Mouse (Mus musculus) neural tube, embryonic 15.5 days (tissue): ENCODE data around the gene Utp14a. TPM values are rescaled to one million over a fixed set of nuclear protein-coding genes. Genes with fewer than 3 reads are reported as not detected.
A peak's percentile ranks its signal among the peaks of the same experiment; 100 is the strongest.
"Not testable (repeated sequence)": the region's sequence is repeated elsewhere in the genome, so short reads cannot be mapped to it uniquely, and the experiment has no call there.

ENCODE experiments used
- ATAC-seq: fragments of 200-750 bp; cut with Nextera tagmentation; 2 replicates; pipeline ENCODE4 v1.8.0; 2017; ENCODE audit warnings: mild to moderate bottlenecking, moderate TSS enrichment, moderate library complexity; ENCODE audit not compliant: low FRiP score
- H3K27ac ChIP-seq: fragments of 300-500 bp; sonication (generic); replicated peaks from 2 replicates; pipeline ENCODE4 v1.5.1; 2015; ENCODE audit warnings: mild to moderate bottlenecking, inconsistent platforms
- H3K27me3 ChIP-seq: fragments of 300-500 bp; sonication (generic); replicated peaks from 2 replicates; pipeline ENCODE4 v1.6.1; 2015; ENCODE audit warnings: inconsistent platforms
- H3K36me3 ChIP-seq: fragments of 300-500 bp; sonication (generic); 2 replicates; pipeline ENCODE4 v1.6.1; 2015; ENCODE audit warnings: inconsistent platforms
- H3K4me1 ChIP-seq: fragments of 300-500 bp; sonication (generic); 2 replicates; pipeline ENCODE4 v1.6.1; 2015; ENCODE audit warnings: inconsistent platforms
- H3K4me2 ChIP-seq: fragments of 300-500 bp; sonication (generic); 2 replicates; pipeline ENCODE4 v1.6.1; 2015; ENCODE audit warnings: inconsistent platforms, mild to moderate bottlenecking, moderate library complexity
- H3K4me3 ChIP-seq: fragments of 300-500 bp; sonication (generic); replicated peaks from 2 replicates; pipeline ENCODE4 v1.5.1; 2015; ENCODE audit warnings: mild to moderate bottlenecking, inconsistent platforms
- H3K9ac ChIP-seq: fragments of 300-500 bp; sonication (generic); replicated peaks from 2 replicates; pipeline ENCODE4 v1.6.1; 2015; ENCODE audit warnings: mild to moderate bottlenecking, inconsistent platforms
- H3K9me3 ChIP-seq: fragments of 300-500 bp; sonication (generic); replicated peaks from 2 replicates; pipeline ENCODE4 v1.6.1; 2016; ENCODE audit warnings: inconsistent platforms
- WGBS: fragments of 180-500 bp; shearing (Covaris S2); methylation state at CpG from one replicate; pipeline ENCODE4 v1.1.7; 2015; ENCODE audit warnings: mixed read lengths; 5-methylcytosine and 5-hydroxymethylcytosine counted together
- polyA plus RNA-seq: library from polyadenylated mRNA; unstranded; fragments of >200 nt; fragmentation: Nextera tagmentation; extraction: Ambion mirVana; gene quantifications from 2 replicates; pipeline ENCODE4 v1.2.1, GENCODE M21; 2015

Utp14a gene
- 15.7 TPM in 2 replicates for polyA plus RNA-seq

DNA sequence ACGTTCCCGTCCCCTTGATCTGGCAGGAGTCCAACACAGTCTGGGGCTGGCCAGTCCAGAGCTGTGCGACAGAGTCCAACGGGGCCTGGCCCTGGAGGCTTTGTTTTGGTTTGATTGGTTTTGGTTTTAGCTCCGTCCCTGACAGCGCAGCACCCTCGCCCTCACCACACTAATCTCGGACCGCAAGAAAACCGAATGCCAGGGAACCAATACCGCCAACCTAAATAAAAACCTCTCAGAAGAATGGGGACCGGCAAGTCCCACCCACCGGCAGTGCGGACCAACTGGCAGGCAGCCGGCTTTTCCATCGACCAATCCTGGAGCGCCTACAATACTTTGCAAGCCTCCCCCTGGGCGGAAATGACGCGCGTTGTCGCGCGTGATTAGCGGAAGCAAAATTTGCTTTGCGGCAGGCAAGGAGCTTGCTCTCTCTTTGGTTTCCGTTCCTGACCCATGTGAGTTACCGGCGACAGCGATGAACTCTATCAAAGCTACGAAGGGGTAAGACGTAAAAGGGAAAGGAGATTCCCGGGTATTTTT lies at the start of gene Utp14a:
TSS of gene Utp14a (plus strand) at position 395 of the 540 bp plus-strand sequence.
- H3K27me3 ChIP-seq, result no peaks in the 10 kb centered on the region
- H3K27ac ChIP-seq, result peak within 1 kb of the TSS; percentile 85
- ATAC-seq, result peak; percentile 100
- H3K9ac ChIP-seq, result peak within 1 kb of the TSS; percentile 54
- H3K9me3 ChIP-seq, result no peaks in the 10 kb centered on the region
- peaks cover 5% of the 10 kb centered on the region for H3K4me1 ChIP-seq
- H3K36me3 ChIP-seq, result no peaks in the 10 kb centered on the region
- peak within 1 kb of the TSS; percentile 66 for H3K4me2 ChIP-seq
- H3K4me3 ChIP-seq, result peak within 1 kb of the TSS; percentile 53
- WGBS, result 9% methylated on average over 33 of the region's 33 CpGs

DNA sequence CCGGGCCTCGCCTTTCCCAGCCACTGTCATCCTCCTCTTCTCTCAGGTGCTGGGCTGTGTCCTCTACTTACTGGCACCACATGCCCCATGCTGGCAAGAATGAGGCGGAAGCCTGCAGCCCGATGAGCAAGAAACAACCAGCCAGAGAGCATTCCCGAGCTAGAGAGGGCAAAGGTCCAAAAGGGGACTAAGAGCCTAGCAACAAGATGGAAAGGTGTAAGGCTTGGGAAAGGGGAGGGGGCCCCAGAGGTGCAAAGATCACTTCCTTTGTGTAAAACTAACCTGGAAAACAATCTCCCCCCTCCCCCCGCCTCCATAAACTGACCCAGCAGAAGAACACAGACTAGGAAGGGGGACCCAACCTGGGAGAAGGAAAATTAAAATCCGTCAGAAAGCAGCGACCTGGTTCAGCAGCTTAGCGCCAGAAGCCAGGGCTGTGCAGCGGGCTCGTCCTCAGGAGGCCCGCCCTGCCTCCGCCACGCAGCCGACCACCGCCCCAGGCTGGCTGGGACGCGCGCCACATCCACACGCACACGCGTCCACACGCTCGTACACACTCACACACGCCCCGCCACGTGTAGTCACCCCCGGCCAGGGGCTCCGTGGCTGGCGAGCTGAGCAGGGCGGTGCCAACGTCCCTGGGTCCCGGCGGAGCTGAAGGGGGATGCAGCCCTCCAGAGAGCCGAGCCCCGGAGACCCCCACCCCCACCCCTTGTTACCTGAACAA lies 48.7 kb upstream of the Utp14a start:
- 9% methylated on average over 36 of the region's 36 CpGs for WGBS
- peak overlapping the region; percentile 59 for H3K9ac ChIP-seq
- peak overlapping the region; percentile 60 for H3K4me2 ChIP-seq
- peak; percentile 88 for ATAC-seq
- peaks cover 26% of the 10 kb centered on the region for H3K4me1 ChIP-seq
- peak overlapping the region; percentile 60 for H3K4me3 ChIP-seq
- no peaks in the 10 kb centered on the region for H3K27me3 ChIP-seq
- H3K9me3 ChIP-seq, result no peaks in the 10 kb centered on the region
- peak overlapping the region; percentile 78 for H3K27ac ChIP-seq
- H3K36me3 ChIP-seq, result no peaks in the 10 kb centered on the region

DNA sequence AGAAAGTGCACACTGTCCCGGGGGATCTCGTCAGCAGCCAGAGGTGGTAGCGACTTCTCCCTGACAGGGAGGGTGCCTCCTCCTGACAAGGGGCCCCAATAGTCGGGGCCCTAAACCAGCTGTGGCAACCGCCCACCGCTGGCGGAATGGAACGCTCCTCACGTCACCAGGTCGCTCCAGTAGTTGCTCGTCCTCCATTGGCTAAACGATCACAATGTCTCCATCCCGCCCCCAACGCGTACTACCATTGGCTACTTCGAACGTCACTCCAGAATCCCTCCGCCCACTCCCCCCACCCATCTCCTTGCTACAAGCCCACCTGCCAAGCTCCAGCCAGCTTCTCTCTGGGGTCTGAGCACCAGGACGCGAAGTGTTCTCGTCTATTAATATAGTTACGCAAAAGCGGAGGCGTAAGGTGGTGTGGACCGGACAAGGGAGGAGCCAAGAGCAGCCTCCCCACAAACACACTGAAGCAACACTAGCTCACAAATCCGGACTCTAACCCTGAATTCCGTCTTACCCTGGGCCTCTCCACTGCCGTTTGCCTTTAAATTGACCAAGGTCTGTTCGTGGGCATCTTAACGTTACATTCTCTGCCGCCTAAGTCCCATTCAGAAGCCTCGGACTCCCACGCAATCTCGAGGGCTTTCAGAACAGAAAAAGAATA lies 48.0 kb upstream of the Utp14a start, which contains the start of gene Zdhhc9:
TSS of gene Zdhhc9 (minus strand) at position 360 of the 667 bp plus-strand sequence.
- Histone ChIP-seq H3K4me3 (peak within 1 kb of the TSS; percentile 60), H3K4me1 (peaks cover 26% of the 10 kb centered on the region), H3K27ac (peak within 1 kb of the TSS; percentile 78), H3K4me2 (peak within 1 kb of the TSS; percentile 60), H3K9ac (peak within 1 kb of the TSS; percentile 59), H3K27me3 (no peaks in the 10 kb centered on the region), H3K36me3 (no peaks in the 10 kb centered on the region), H3K9me3 (no peaks in the 10 kb centered on the region)
- peak; percentile 99 for ATAC-seq
- WGBS, result 18% methylated on average over 33 of the region's 34 CpGs

DNA sequence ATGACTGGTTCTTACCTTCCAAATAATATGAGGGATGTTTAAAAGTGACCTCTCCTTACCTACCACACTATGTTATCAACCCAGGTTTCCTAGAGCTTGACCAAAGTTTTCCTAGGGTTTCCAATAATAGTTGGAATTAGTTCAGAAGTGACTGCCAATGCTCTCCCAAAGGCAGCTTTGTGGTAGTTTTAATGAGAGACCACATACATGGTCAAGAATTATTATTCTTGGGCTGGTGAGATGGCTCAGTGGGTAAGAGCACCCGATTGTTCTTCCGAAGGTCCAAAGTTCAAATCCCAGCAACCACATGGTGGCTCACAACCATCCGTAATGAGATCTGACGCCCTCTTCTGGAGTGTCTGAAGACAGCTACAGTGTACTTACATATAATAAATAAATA lies 46.9 kb upstream of the Utp14a start:
- H3K36me3 ChIP-seq, ATAC-seq: not testable (repeated sequence)

DNA sequence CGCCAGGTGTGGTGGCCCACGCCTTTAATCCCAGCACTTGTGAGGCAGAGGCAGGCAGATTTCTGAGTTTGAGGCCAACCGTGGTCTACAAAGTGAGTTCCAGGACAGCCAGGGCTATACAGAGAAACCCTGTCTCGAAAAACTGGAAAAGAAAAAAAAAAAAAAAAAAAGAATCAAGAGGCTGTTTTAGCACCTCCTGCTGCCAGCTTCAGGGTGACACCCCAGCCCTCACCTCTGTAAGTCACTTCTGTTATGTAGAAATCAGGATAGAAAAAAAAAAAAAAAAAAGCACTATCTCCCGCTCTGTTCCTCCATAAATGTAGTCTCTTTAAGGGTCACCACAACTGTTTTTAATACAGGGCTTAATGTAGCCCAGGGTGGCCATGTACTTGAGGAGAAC lies 37.2 kb upstream of the Utp14a start:
- no peaks in the 10 kb centered on the region for H3K27me3 ChIP-seq
- H3K4me2 ChIP-seq, result no peak overlapping the region
- WGBS, result 87% methylated on average over 5 of the region's 5 CpGs
- no peak for ATAC-seq
- no peaks in the 10 kb centered on the region for H3K4me1 ChIP-seq
- no peak overlapping the region for H3K9ac ChIP-seq
- H3K27ac ChIP-seq, result no peak overlapping the region
- H3K9me3 ChIP-seq, result no peaks in the 10 kb centered on the region
- H3K36me3 ChIP-seq, result no peaks in the 10 kb centered on the region
- H3K4me3 ChIP-seq, result no peak overlapping the region

More for the DNA sequence above, 46.9 kb upstream of the Utp14a start:
- peaks cover 20% of the 10 kb centered on the region for H3K4me1 ChIP-seq
- H3K4me2 ChIP-seq, H3K9me3 ChIP-seq, H3K4me3 ChIP-seq, H3K9ac ChIP-seq, H3K27me3 ChIP-seq, H3K27ac ChIP-seq: not testable (repeated sequence)
- 94% methylated on average over 2 of the region's 4 CpGs for WGBS

DNA sequence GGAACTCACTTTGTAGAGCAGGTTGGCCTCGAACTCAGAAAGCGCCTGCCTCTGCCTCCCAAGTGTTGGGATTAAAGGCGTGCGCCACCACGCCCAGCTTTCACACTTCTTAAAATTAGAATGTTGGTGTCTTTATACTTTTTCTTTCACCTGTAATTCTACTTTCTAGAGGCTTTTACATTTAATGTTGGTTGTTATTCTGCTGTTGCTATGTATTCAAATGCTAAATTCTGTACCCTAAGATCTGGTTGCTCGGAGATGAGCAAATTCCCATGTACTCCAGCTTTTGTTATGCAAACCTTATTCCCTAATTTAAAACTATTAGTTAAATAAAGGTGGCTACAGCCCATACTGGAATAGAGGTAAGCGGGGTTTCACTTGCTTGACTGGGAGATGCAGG lies 34.0 kb upstream of the Utp14a start:
- Histone ChIP-seq H3K27me3 (no peaks in the 10 kb centered on the region), H3K9me3 (no peaks in the 10 kb centered on the region), H3K9ac (no peak overlapping the region), H3K4me3 (no peak overlapping the region), H3K4me2 (no peak overlapping the region), H3K27ac (no peak overlapping the region), H3K4me1 (no peaks in the 10 kb centered on the region), H3K36me3 (no peaks in the 10 kb centered on the region)
- WGBS, result 74% methylated on average over 7 of the region's 7 CpGs
- no peak for ATAC-seq

DNA sequence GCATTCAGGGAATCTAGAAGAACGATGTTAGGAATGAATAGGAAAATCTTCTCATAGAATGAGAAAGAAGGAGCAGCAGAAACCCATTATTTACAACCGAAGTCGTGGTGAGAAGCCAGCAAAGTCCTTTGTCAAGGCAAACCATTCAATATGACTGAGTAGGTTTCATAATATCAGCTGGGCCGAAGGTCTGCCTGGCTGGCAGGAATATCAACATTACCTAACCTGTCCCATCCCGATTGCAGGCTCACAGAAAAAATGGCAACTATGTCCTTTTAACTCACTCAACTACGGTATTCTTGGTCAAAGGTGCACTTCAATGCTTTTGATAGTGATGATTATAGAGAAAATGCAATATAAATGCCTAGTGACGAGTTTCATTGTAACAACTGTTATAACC lies 30.4 kb upstream of the Utp14a start:
- Histone ChIP-seq H3K4me1 (no peaks in the 10 kb centered on the region), H3K4me3 (no peak overlapping the region), H3K9me3 (no peaks in the 10 kb centered on the region), H3K27ac (no peak overlapping the region), H3K27me3 (no peaks in the 10 kb centered on the region), H3K9ac (no peak overlapping the region), H3K4me2 (no peak overlapping the region), H3K36me3 (no peaks in the 10 kb centered on the region)
- no peak for ATAC-seq
- 80% methylated on average over 7 of the region's 7 CpGs for WGBS

DNA sequence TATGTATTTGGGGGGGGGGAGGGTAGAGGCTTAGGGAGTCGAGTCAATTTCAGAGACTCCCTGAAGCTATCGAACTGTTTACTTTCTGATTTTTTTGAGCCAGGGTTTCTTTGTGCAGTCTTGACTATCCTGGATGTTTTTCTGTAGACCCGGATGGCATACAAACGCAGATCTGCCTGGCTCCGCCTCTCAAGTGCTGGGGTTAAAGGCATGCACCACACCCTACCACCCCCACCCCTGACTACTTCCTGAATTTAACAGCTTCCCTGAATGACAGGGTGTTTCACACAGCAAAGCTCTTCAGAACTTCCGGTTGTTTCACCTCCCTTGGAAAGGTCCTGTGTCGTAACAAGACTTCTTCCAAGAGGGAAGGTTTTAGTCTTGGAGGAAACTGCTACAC lies 22.2 kb upstream of the Utp14a start:
- no peak overlapping the region for H3K27ac ChIP-seq
- 65% methylated on average over 7 of the region's 7 CpGs for WGBS
- no peak overlapping the region for H3K4me2 ChIP-seq
- no peak overlapping the region for H3K4me3 ChIP-seq
- H3K9me3 ChIP-seq, result no peaks in the 10 kb centered on the region
- no peaks in the 10 kb centered on the region for H3K27me3 ChIP-seq
- H3K36me3 ChIP-seq, result no peaks in the 10 kb centered on the region
- H3K4me1 ChIP-seq, result no peaks in the 10 kb centered on the region
- ATAC-seq, result no peak
- no peak overlapping the region for H3K9ac ChIP-seq

DNA sequence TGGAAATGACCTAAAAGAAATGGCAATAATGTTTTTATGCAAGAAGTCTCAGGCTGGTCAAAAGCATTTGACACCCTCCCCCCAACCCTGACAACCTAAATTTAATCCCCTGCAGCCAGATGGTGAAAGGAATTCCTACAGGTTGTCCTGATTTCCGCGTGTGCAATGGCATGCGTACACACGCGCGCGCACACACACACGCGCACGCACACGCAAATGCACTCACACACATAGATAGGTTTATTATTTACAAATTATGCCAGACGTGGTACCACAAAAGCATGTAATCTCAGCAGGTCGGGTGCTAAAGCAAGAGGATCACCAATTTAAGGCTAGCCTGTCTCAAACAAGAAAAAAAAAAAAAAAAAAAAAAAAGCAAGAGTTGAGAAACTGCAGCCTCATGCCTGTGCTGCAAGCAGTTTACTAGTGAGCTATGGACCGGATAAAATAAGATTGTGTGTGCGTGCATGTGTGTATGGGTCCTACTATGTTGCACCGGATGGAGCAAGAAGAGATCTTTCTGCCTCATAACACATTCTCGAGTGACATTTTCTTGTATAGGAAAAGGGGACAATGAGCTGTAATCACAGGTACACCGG lies 733 bp upstream of the Utp14a start:
- Histone ChIP-seq H3K4me1 (peaks cover 5% of the 10 kb centered on the region), H3K27me3 (no peaks in the 10 kb centered on the region), H3K4me2 (peak overlapping the region; percentile 66), H3K9me3 (no peaks in the 10 kb centered on the region), H3K9ac (peak overlapping the region; percentile 54), H3K36me3 (no peaks in the 10 kb centered on the region), H3K4me3 (peak overlapping the region; percentile 53), H3K27ac (peak overlapping the region; percentile 85)
- peak; percentile 77 for ATAC-seq
- WGBS, result 18% methylated on average over 18 of the region's 18 CpGs

DNA sequence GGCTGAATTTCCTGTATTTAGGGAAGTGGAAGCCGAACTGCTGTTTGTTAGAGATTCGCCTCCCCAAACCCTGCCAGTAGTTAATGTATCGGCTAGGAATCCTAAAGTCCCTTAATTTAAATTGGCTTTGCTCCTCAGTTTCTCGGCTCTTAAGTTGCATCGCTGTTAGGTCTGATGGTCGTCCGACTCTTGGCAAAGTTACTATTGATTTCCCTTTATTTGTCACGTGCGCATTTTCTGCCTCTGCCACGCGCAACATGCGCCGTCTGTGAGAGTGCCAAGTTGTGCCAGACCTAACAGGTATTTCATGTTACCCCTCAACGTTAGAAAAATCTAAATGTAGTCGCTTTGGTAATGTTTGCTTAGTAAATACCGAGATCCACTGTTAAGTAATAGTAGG lies 349 bp downstream of the Utp14a start:
- peak overlapping the region; percentile 40; the same call in 1 of the 2 replicates for H3K9ac ChIP-seq
- 9% methylated on average over 16 of the region's 16 CpGs for WGBS
- ATAC-seq, result peak; percentile 9

DNA sequence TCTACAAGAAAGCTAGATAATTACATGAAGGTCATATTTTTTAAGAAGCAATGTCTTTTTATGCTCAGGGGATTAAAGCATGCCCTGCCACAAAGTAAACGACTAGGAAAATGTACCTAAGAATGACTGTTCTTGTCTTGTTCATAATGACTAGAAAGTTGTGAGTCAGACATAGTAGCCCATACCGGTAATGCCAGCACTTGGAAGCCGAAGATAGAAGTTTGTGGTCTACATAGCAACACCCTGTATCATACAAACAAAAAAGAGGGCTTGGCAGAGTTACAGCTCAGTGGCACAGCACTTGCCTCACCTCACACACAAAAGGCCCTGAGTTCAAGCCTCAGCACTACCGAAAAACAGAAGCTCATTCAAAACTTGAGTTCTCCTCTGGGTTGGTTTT lies 15.0 kb downstream of the Utp14a start:
- no peaks in the 10 kb centered on the region for H3K27me3 ChIP-seq
- H3K4me3 ChIP-seq, result no peak overlapping the region
- no peak overlapping the region for H3K27ac ChIP-seq
- H3K4me2 ChIP-seq, result no peak overlapping the region
- no peak for ATAC-seq
- no peaks in the 10 kb centered on the region for H3K9me3 ChIP-seq
- WGBS, result 83% methylated on average over 4 of the region's 4 CpGs
- H3K36me3 ChIP-seq, result peaks cover 7% of the 10 kb centered on the region; the same call in 1 of the 2 replicates
- no peak overlapping the region for H3K9ac ChIP-seq
- no peaks in the 10 kb centered on the region for H3K4me1 ChIP-seq

More for the DNA sequence above, 349 bp downstream of the Utp14a start:
- peak overlapping the region; percentile 66 for H3K4me2 ChIP-seq
- no peaks in the 10 kb centered on the region for H3K27me3 ChIP-seq
- no peaks in the 10 kb centered on the region for H3K9me3 ChIP-seq
- H3K4me3 ChIP-seq, result peak overlapping the region; percentile 53
- H3K4me1 ChIP-seq, result peaks cover 5% of the 10 kb centered on the region
- H3K27ac ChIP-seq, result peak overlapping the region; percentile 51; the same call in 1 of the 2 replicates
- H3K36me3 ChIP-seq, result no peaks in the 10 kb centered on the region
